Mouse (Mus musculus) heart, postnatal 0 days (tissue): ENCODE measurements around the gene Nfatc2ip. TPM values are rescaled to one million over a fixed set of nuclear protein-coding genes. Genes with fewer than 3 reads are reported as not detected.
A peak's percentile ranks its signal among the peaks of the same experiment; 100 is the strongest.

ENCODE experiments used
- ATAC-seq: fragments of 200-750 bp; cut with Nextera tagmentation; 2 replicates; pipeline ENCODE4 v1.8.0; 2017; ENCODE audit warnings: low read depth, moderate number of reproducible peaks, moderate library complexity; ENCODE audit not compliant: insufficient read depth
- DNase-seq: peaks from one replicate; pipeline ENCODE4 v3.0.0-alpha.2; 2016; ENCODE audit warnings: low spot score
- H3K27ac ChIP-seq: fragments of 300-500 bp; sonication (generic); 2 replicates; pipeline ENCODE4 v1.5.1; 2014; ENCODE audit warnings: low read depth, mild to moderate bottlenecking
- H3K27me3 ChIP-seq: fragments of 300-500 bp; sonication (generic); 2 replicates; pipeline ENCODE4 v1.6.1; 2014; ENCODE audit warnings: low read length, mixed read lengths; ENCODE audit not compliant: control insufficient read depth, insufficient read depth
- H3K36me3 ChIP-seq: fragments of 300-500 bp; sonication (generic); replicated peaks from 2 replicates; pipeline ENCODE4 v1.6.1; 2014; ENCODE audit warnings: low read length, mixed read lengths; ENCODE audit not compliant: control insufficient read depth, insufficient read depth
- H3K4me1 ChIP-seq: fragments of 300-500 bp; sonication (generic); 2 replicates; pipeline ENCODE4 v1.6.1; 2014; ENCODE audit warnings: antibody characterized with exemption; ENCODE audit not compliant: control insufficient read depth, insufficient read depth
- H3K4me2 ChIP-seq: fragments of 300-500 bp; sonication (generic); 2 replicates; pipeline ENCODE4 v1.6.1; 2014; ENCODE audit warnings: low read depth, mild to moderate bottlenecking, low read length, moderate library complexity
- H3K4me3 ChIP-seq: fragments of 300-500 bp; sonication (generic); 2 replicates; pipeline ENCODE4 v1.5.1; 2014; ENCODE audit warnings: low read depth, low read length
- H3K9ac ChIP-seq: fragments of 300-500 bp; sonication (generic); replicated peaks from 2 replicates; pipeline ENCODE4 v1.6.1; 2014; ENCODE audit warnings: low read depth, low read length, mixed read lengths
- H3K9me3 ChIP-seq: fragments of 300-500 bp; sonication (generic); replicated peaks from 2 replicates; pipeline ENCODE4 v1.6.1; 2016; ENCODE audit warnings: low read length; ENCODE audit not compliant: control insufficient read depth
- CTCF ChIP-seq: IDR thresholded peaks from 2 replicates; pipeline ENCODE4 v1.5.1; 2016; ENCODE audit warnings: antibody characterized with exemption, control low read depth, low read depth
- EP300 ChIP-seq: IDR thresholded peaks from 2 replicates; pipeline ENCODE4 v1.6.1; 2016; ENCODE audit warnings: antibody characterized with exemption, low read depth
- WGBS: fragments of 180-500 bp; shearing (Covaris S2); extraction: QIAGEN DNeasy Blood & Tissue Kit; methylation state at CpG from one replicate; pipeline ENCODE4 v1.1.7; 2014; 5-methylcytosine and 5-hydroxymethylcytosine counted together
- polyA plus RNA-seq: library from polyadenylated mRNA; unstranded; fragments of >200 nt; fragmentation: Nextera tagmentation; extraction: Ambion mirVana; gene quantifications from 2 replicates; pipeline ENCODE4 v1.2.1, GENCODE M21; 2015
- total RNA-seq: library from RNA; depleted of rRNA; stranded (reverse); fragments of >200 nt; gene quantifications from 2 replicates; pipeline ENCODE4 v1.2.3, GENCODE M21; 2014; ENCODE audit warnings: low replicate concordance

The Nfatc2ip gene
- total and polyA plus RNA-seq, 2 experiments from 2014 or later: 1.2 to 3.5 TPM

DNA sequence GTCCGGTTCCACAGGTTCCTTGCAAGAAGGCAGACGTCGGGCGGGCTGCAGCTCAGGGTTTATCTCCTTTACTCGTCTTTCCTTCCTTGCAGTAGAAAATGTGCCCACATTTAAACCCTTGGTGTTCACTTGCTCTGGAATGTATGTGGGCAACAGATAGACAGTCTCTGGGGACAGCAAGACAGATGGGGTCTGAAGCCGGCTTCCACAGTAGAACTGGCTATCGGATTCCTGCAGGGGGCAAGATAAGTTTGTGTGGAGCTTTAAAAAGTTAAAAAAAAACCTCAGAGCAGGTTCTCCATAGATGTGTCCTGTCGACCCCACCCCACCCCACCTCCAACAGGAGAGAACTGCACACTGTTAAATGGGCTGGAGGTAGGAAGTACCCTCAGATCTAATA lies 48.2 kb downstream of the Nfatc2ip start:
- Histone ChIP-seq H3K27ac (no peak overlapping the region), H3K4me2 (no peak overlapping the region), H3K4me1 (no peaks in the 10 kb centered on the region), H3K9ac (no peak overlapping the region), H3K27me3 (no peaks in the 10 kb centered on the region), H3K36me3 (no peaks in the 10 kb centered on the region), H3K9me3 (no peaks in the 10 kb centered on the region), H3K4me3 (no peak overlapping the region)
- ATAC-seq: no peak
- no peak for TF ChIP-seq CTCF
- TF ChIP-seq EP300: no peak
- 49% methylated on average over 8 of the region's 8 CpGs for WGBS
- no peak for DNase-seq

DNA sequence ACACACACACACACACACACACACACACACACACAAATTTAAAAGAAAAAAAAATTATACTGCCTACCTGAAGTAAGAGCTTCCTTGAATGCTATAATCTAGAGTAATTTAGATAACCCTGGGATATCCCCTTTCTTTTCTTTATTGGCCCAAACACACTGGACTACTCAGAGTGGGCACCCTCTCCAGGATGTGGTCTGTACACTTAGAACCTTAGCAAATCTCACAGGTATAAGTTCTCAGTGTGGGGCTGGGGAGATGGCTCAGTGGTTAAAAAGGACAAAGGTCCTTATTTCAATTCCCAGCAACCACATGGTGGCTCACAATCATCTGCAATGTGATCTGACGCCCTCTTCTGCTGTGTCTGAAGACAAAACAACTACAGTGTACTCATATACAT lies 49.4 kb downstream of the Nfatc2ip start:
- DNase-seq: no peak
- no peak overlapping the region for H3K4me3 ChIP-seq
- no peak overlapping the region for H3K9ac ChIP-seq
- H3K9me3 ChIP-seq: no peaks in the 10 kb centered on the region
- no peak for ATAC-seq
- WGBS: 46% methylated on average over 1 of the region's 1 CpGs
- H3K27ac ChIP-seq: no peak overlapping the region
- no peaks in the 10 kb centered on the region for H3K27me3 ChIP-seq
- H3K4me1 ChIP-seq: no peaks in the 10 kb centered on the region
- no peaks in the 10 kb centered on the region for H3K36me3 ChIP-seq
- TF ChIP-seq EP300 (no peak), CTCF (no peak)
- no peak overlapping the region for H3K4me2 ChIP-seq

DNA sequence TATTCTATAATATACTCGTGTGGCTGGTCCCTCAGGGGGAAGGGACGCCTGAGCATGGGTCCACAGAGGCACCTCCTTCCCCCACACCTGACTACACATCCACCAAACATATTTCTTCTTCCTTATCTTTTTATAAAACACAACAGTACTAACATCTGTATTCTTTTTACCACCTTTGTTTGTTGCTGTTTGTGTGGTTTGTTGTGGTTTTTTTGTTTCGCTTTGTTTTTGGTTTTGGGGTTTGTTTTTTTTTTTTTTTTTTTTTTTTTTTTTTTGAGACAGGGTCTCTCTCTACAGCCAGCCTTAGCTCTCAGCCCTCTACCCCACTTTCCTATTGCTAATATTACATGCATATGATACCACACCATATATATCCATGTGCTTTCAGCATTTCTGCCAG lies 50.6 kb downstream of the Nfatc2ip start:
- no peak for DNase-seq
- no peak overlapping the region for H3K4me3 ChIP-seq
- no peak overlapping the region for H3K9ac ChIP-seq
- no peaks in the 10 kb centered on the region for H3K4me1 ChIP-seq
- no peaks in the 10 kb centered on the region for H3K9me3 ChIP-seq
- no peak for ATAC-seq
- no peak overlapping the region for H3K4me2 ChIP-seq
- no peak overlapping the region for H3K27ac ChIP-seq
- TF ChIP-seq CTCF (no peak), EP300 (no peak)
- H3K27me3 ChIP-seq: no peaks in the 10 kb centered on the region
- whole genome bisulfite sequencing: 59% methylated on average over 3 of the region's 3 CpGs
- H3K36me3 ChIP-seq: no peaks in the 10 kb centered on the region

DNA sequence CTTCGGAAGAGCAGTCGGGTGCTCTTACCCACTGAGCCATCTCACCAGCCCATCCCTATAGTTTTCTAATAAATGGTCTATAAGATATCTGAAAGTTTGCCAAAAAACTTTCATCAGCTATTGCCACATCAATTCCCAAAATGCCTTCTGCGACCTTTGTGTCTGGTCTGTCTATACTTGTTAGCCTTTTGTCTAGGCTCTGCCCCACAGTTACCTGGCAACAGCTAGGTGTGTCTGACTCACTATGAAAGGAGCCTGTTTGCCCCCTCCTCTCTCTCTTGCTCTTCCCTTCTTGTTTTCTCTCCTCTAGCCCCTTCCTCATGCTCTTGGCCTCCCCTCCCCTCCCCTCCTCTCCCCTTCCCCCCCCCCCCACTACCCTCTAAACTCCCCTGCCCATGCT lies 51.0 kb downstream of the Nfatc2ip start:
- no peak overlapping the region for H3K9ac ChIP-seq
- no peaks in the 10 kb centered on the region for H3K36me3 ChIP-seq
- no peak overlapping the region for H3K4me3 ChIP-seq
- no peak overlapping the region for H3K4me2 ChIP-seq
- no peaks in the 10 kb centered on the region for H3K27me3 ChIP-seq
- TF ChIP-seq CTCF (no peak), EP300 (no peak)
- WGBS: 45% methylated on average over 3 of the region's 3 CpGs
- 0 out of 2 replicates have a peak, but pooled peaks cover under 1% of the 10 kb centered on the region for H3K4me1 ChIP-seq
- ATAC-seq (no peak), DNase-seq (no peak)
- no peak overlapping the region for H3K27ac ChIP-seq
- no peaks in the 10 kb centered on the region for H3K9me3 ChIP-seq

DNA sequence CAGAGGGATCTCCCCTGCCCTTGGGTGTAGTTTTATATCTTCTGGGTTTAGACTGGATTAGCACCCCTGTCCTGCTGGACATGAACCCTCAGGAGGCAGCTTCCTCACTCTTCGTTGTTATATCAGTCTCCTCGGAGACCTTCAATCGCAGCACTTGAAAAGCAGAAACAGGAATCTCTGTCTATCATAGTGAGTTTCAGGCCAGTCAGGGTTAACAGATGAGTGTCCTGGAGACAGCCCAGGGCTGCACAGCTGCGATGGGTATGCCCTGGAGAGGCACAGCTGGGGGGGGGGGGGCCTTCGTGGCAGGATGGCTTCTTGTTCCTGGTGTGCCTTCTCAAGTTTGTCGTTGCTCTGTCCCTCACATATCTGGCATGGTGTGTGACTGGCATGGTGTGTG lies 55.6 kb downstream of the Nfatc2ip start:
- Histone ChIP-seq H3K9me3 (no peaks in the 10 kb centered on the region), H3K4me2 (no peak overlapping the region), H3K4me3 (no peak overlapping the region), H3K27ac (no peak overlapping the region), H3K4me1 (peaks cover 3% of the 10 kb centered on the region; the same call in 1 of the 2 replicates), H3K27me3 (no peaks in the 10 kb centered on the region), H3K9ac (no peak overlapping the region), H3K36me3 (no peaks in the 10 kb centered on the region)
- DNase-seq: no peak
- WGBS: 14% methylated on average over 6 of the region's 6 CpGs
- TF ChIP-seq EP300 (no peak), CTCF (no peak)
- no peak for ATAC-seq

DNA sequence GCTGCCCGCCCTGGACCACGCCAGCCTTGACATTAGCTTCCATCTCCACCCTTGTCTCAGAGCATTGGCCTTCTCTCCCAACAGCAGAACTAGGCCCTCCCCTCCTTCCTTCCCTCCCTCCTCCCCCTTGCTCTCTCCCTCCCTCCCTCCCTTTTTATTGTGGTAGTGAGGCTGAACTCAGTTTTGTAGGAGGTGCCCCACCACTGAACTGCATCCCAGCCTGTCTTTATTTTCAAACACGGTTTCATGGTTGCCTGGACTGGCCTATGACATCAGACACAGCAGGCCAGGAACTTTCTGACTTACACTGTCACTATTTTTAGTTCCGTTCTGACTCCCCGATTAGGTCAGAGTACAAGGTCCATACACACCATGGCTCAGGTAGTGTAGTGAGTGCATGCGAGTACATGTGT lies 56.3 kb downstream of the Nfatc2ip start:
- Histone ChIP-seq H3K27me3 (no peaks in the 10 kb centered on the region), H3K4me1 (peaks cover 3% of the 10 kb centered on the region; the same call in 1 of the 2 replicates), H3K4me2 (no peak overlapping the region), H3K27ac (peak overlapping the region; percentile 57; the same call in 1 of the 2 replicates), H3K4me3 (no peak overlapping the region), H3K36me3 (no peaks in the 10 kb centered on the region), H3K9me3 (no peaks in the 10 kb centered on the region), H3K9ac (no peak overlapping the region)
- WGBS: 44% methylated on average over 6 of the region's 6 CpGs
- DNase-seq: peak; percentile 60
- peak; percentile 77; the same call in 1 of the 2 replicates for ATAC-seq
- TF ChIP-seq EP300 (no peak), CTCF (no peak)
